Comparison of ENCODE assay signal across 10 mouse cellular contexts in genomic region chr12:112894969-112895368, GRCm38 (mm10). TPM values are rescaled to one million over a fixed set of nuclear protein-coding genes. Genes with fewer than 3 reads are reported as not detected.
DNase-seq lines count a peak whose midpoint lies in the region; ATAC-seq and TF ChIP-seq lines count a peak whose summit lies in the region.
"Had no signal": no experiment of that assay in that cellular context is flagged by ENCODE, and none has a peak within 500 bp of the region (broad histone marks: within the 10 kb centered on the region; RNA-seq: fewer than 3 reads in every experiment).

No protein-coding gene starts in this region.

- H3K27ac ChIP-seq in hindbrain, embryonic 14.5 days = peak overlapping the region; percentile 26; the same call in 1 of the 2 replicates
- no peak overlapping the region for H3K27ac ChIP-seq in hindbrain, embryonic 10.5 days
- H3K27ac ChIP-seq in embryonic facial prominence, embryonic 12.5 days = peak overlapping the region; percentile 30; the same call in 1 of the 2 replicates
- H3K27ac ChIP-seq in lung, postnatal 0 days (ENCODE audit: low read length) = peak overlapping the region; percentile 82
- H3K27ac ChIP-seq in forebrain, embryonic 15.5 days (replicated peaks) = no peak overlapping the region

- no peak overlapping the region for H3K4me3 ChIP-seq in hindbrain, embryonic 14.5 days (replicated peaks; ENCODE audit: low read length)
- H3K4me3 ChIP-seq in hindbrain, embryonic 10.5 days = no peak overlapping the region
- no peak overlapping the region for H3K4me3 ChIP-seq in embryonic facial prominence, embryonic 12.5 days
- H3K4me3 ChIP-seq in lung, postnatal 0 days (ENCODE audit: low read depth, low read length) = no peak overlapping the region
- H3K4me3 ChIP-seq in forebrain, embryonic 15.5 days = no peak overlapping the region

- no peaks in the 10 kb centered on the region for H3K27me3 ChIP-seq in hindbrain, embryonic 14.5 days (ENCODE audit: control insufficient read depth, insufficient read depth, low read length)
- H3K27me3 ChIP-seq in hindbrain, embryonic 10.5 days (ENCODE audit: insufficient read depth, poor library complexity, severe bottlenecking) = peaks cover 6% of the 10 kb centered on the region; the same call in 1 of the 2 replicates
- H3K27me3 ChIP-seq in embryonic facial prominence, embryonic 12.5 days = no peaks in the 10 kb centered on the region
- no peaks in the 10 kb centered on the region for H3K27me3 ChIP-seq in lung, postnatal 0 days (replicated peaks; ENCODE audit: insufficient read depth, low read length)
- H3K27me3 ChIP-seq in forebrain, embryonic 15.5 days = no peaks in the 10 kb centered on the region

- ATAC-seq in hindbrain, embryonic 14.5 days (ENCODE audit: low FRiP score) = no peak
- ATAC-seq in embryonic facial prominence, embryonic 12.5 days (ENCODE audit: insufficient number of reproducible peaks, insufficient read depth, low FRiP score, low TSS enrichment) = no peak
- ATAC-seq in lung, postnatal 0 days = peak; percentile 30
- ATAC-seq in forebrain, embryonic 15.5 days (replicated peaks) = no peak

- H3K9me3 ChIP-seq in hindbrain, embryonic 14.5 days (ENCODE audit: control insufficient read depth, low read length) = no peaks in the 10 kb centered on the region
- H3K9me3 ChIP-seq in hindbrain, embryonic 10.5 days = no peaks in the 10 kb centered on the region
- H3K9me3 ChIP-seq in embryonic facial prominence, embryonic 12.5 days = no peaks in the 10 kb centered on the region
- H3K9me3 ChIP-seq in lung, postnatal 0 days (ENCODE audit: low read length) = no peaks in the 10 kb centered on the region
- H3K9me3 ChIP-seq in forebrain, embryonic 15.5 days = no peaks in the 10 kb centered on the region

- 0 out of 2 replicates have a peak, but pooled peaks cover 3% of the 10 kb centered on the region for H3K4me1 ChIP-seq in hindbrain, embryonic 14.5 days (replicated peaks; ENCODE audit: control insufficient read depth, insufficient read depth, low read length)
- H3K4me1 ChIP-seq in hindbrain, embryonic 10.5 days (replicated peaks) = peaks cover 21% of the 10 kb centered on the region
- H3K4me1 ChIP-seq in embryonic facial prominence, embryonic 12.5 days = peaks cover 4% of the 10 kb centered on the region; the same call in 1 of the 2 replicates
- H3K4me1 ChIP-seq in lung, postnatal 0 days (ENCODE audit: insufficient read depth, low read depth, low read length) = peaks cover 11% of the 10 kb centered on the region
- peaks cover 6% of the 10 kb centered on the region for H3K4me1 ChIP-seq in forebrain, embryonic 15.5 days

- no peak for TF ChIP-seq CTCF in lung, postnatal 0 days (IDR thresholded peaks at IDR 0.05)

- TF ChIP-seq EP300 in lung, postnatal 0 days (IDR thresholded peaks at IDR 0.05) = peak; percentile 58; the same call in 1 of the 2 replicates

- H3K36me3 ChIP-seq in hindbrain, embryonic 14.5 days (replicated peaks; ENCODE audit: control insufficient read depth, insufficient read depth) = no peaks in the 10 kb centered on the region
- H3K36me3 ChIP-seq in hindbrain, embryonic 10.5 days = no peaks in the 10 kb centered on the region
- H3K36me3 ChIP-seq in embryonic facial prominence, embryonic 12.5 days = no peaks in the 10 kb centered on the region
- H3K36me3 ChIP-seq in lung, postnatal 0 days (ENCODE audit: insufficient read depth, low read length) = no peaks in the 10 kb centered on the region
- H3K36me3 ChIP-seq in forebrain, embryonic 15.5 days = no peaks in the 10 kb centered on the region

- no peak overlapping the region for H3K4me2 ChIP-seq in hindbrain, embryonic 14.5 days (replicated peaks)
- no peak overlapping the region for H3K4me2 ChIP-seq in embryonic facial prominence, embryonic 12.5 days (replicated peaks)
- H3K4me2 ChIP-seq in lung, postnatal 0 days (replicated peaks; ENCODE audit: low read depth, low read length) = peak overlapping the region; percentile 32
- H3K4me2 ChIP-seq in forebrain, embryonic 15.5 days (replicated peaks) = no peak overlapping the region

- no peak overlapping the region for H3K9ac ChIP-seq in hindbrain, embryonic 14.5 days
- no peak overlapping the region for H3K9ac ChIP-seq in embryonic facial prominence, embryonic 12.5 days
- H3K9ac ChIP-seq in lung, postnatal 0 days (replicated peaks; ENCODE audit: low read depth) = no peak overlapping the region
- no peak overlapping the region for H3K9ac ChIP-seq in forebrain, embryonic 15.5 days (replicated peaks)

- DNase-seq in hindbrain, embryonic 14.5 days (ENCODE audit: low spot score) = no peak
- DNase-seq in hindbrain, embryonic 10.5 days (ENCODE audit: low spot score) = no peak
- peak; percentile 26 for DNase-seq in A20 (ENCODE audit: low read depth, low spot score)
- peak; percentile 58 for DNase-seq in lung, postnatal 0 days (ENCODE audit: low spot score)
- no peak for DNase-seq in cerebellum, adult 9-11 months
- DNase-seq in adrenal gland, postnatal 36 days = no peak
- DNase-seq: thymus, adult 18-20 months had no signal

- WGBS in hindbrain, embryonic 14.5 days = 76% methylated on average over 4 of the region's 4 CpGs
- WGBS in hindbrain, embryonic 10.5 days = 74% methylated on average over 4 of the region's 4 CpGs
- 69% methylated on average over 4 of the region's 4 CpGs for WGBS in embryonic facial prominence, embryonic 12.5 days
- WGBS in lung, postnatal 0 days = 28% methylated on average over 4 of the region's 4 CpGs
- WGBS in forebrain, embryonic 15.5 days = 71% methylated on average over 4 of the region's 4 CpGs

RNA-seq across cellular contexts. Expression of gene Gpr132, which starts 26.9 kb away (rescaled TPM):
- polyA plus RNA-seq in hindbrain, embryonic 14.5 days (2014; fragmentation: Nextera tagmentation; extraction: Ambion mirVana) = not detected in 2 replicates
- 0.06 and 0.08 TPM in 2 replicates for polyA plus RNA-seq in hindbrain, embryonic 10.5 days (2016; fragmentation: Nextera tagmentation; extraction: Ambion mirVana)
- 0.23 TPM in 1 of 2 replicates, not detected in the other for polyA plus RNA-seq in embryonic facial prominence, embryonic 12.5 days (2016; fragmentation: Nextera tagmentation; extraction: Ambion mirVana)
- 0.25 and 0.40 TPM in 2 replicates for polyA plus RNA-seq in lung, postnatal 0 days (2015; fragmentation: Nextera tagmentation; extraction: Ambion mirVana)
- not detected in 2 replicates for polyA plus RNA-seq in forebrain, embryonic 15.5 days (2015; fragmentation: Nextera tagmentation; extraction: Ambion mirVana)
- under 1 TPM; 0.33 to 0.40 TPM for total RNA-seq in adrenal gland, postnatal 36 days (2021)
- total RNA-seq: layer of hippocampus, adult 8-10 months had no signal

RNA-seq across cellular contexts. Expression of gene Jag2, which starts 34.6 kb away (rescaled TPM):
- polyA plus RNA-seq in hindbrain, embryonic 14.5 days (2014; fragmentation: Nextera tagmentation; extraction: Ambion mirVana) = 12.5 and 16.1 TPM in 2 replicates
- polyA plus RNA-seq in hindbrain, embryonic 10.5 days (2016; fragmentation: Nextera tagmentation; extraction: Ambion mirVana) = 4.7 and 4.8 TPM in 2 replicates
- 7.9 and 8.8 TPM in 2 replicates for polyA plus RNA-seq in embryonic facial prominence, embryonic 12.5 days (2016; fragmentation: Nextera tagmentation; extraction: Ambion mirVana)
- 6.0 and 7.7 TPM in 2 replicates for polyA plus RNA-seq in lung, postnatal 0 days (2015; fragmentation: Nextera tagmentation; extraction: Ambion mirVana)
- 8.3 and 9.1 TPM in 2 replicates for polyA plus RNA-seq in forebrain, embryonic 15.5 days (2015; fragmentation: Nextera tagmentation; extraction: Ambion mirVana)
- total RNA-seq in adrenal gland, postnatal 36 days (2021) = 1 to 10 TPM; 4.3 to 6.5 TPM

RNA-seq across cellular contexts. Expression of gene Nudt14, which starts 47.0 kb away (rescaled TPM):
- polyA plus RNA-seq in hindbrain, embryonic 14.5 days (2014; fragmentation: Nextera tagmentation; extraction: Ambion mirVana) = 60.9 and 70.1 TPM in 2 replicates
- 79.5 and 83.0 TPM in 2 replicates for polyA plus RNA-seq in hindbrain, embryonic 10.5 days (2016; fragmentation: Nextera tagmentation; extraction: Ambion mirVana)
- 83.0 and 87.2 TPM in 2 replicates for polyA plus RNA-seq in embryonic facial prominence, embryonic 12.5 days (2016; fragmentation: Nextera tagmentation; extraction: Ambion mirVana)
- 101 TPM in 2 replicates for polyA plus RNA-seq in lung, postnatal 0 days (2015; fragmentation: Nextera tagmentation; extraction: Ambion mirVana)
- polyA plus RNA-seq in forebrain, embryonic 15.5 days (2015; fragmentation: Nextera tagmentation; extraction: Ambion mirVana) = 59.0 and 63.2 TPM in 2 replicates
- total RNA-seq in adrenal gland, postnatal 36 days (2021) = 10 to 100 TPM; 26.5 to 34.7 TPM

Comparison
In these comparisons a context has a peak if more than half of its experiments do, and no peak if none do; other contexts are left out.
1. H3K27ac ChIP-seq: peak in hindbrain, embryonic 14.5 days (single experiment), embryonic facial prominence, embryonic 12.5 days (single experiment) and lung, postnatal 0 days (single experiment); none in hindbrain, embryonic 10.5 days (single experiment) and forebrain, embryonic 15.5 days (single experiment).
2. DNase-seq: peak in A20 (single experiment) and lung, postnatal 0 days (single experiment); none in hindbrain, embryonic 14.5 days (single experiment), hindbrain, embryonic 10.5 days (single experiment), cerebellum, adult 9-11 months (single experiment) and adrenal gland, postnatal 36 days (0 of 2).